Mouse (Mus musculus) embryonic facial prominence, embryonic 10.5 days (tissue): ENCODE data around the gene Psmd6. TPM values are rescaled to one million over a fixed set of nuclear protein-coding genes. Genes with fewer than 3 reads are reported as not detected.

Source experiments
- polyA plus RNA-seq: library from polyadenylated mRNA; unstranded; fragments of >200 nt; fragmentation: Nextera tagmentation; extraction: Ambion mirVana; gene quantifications from 2 replicates; pipeline ENCODE4 v1.2.1, GENCODE M21; 2016

The Psmd6 gene
- polyA plus RNA-seq, 1 experiment from 2014 or later: 285 TPM

Other genes starting within 250 kb of the Psmd6 start
- not detected in 2 replicates for gene Gm281, start 206.5 kb downstream of the Psmd6 start, polyA plus RNA-seq
- gene Atxn7, start 159.5 kb downstream of the Psmd6 start, polyA plus RNA-seq: 2.9 and 3.5 TPM in 2 replicates
- 231 and 236 TPM in 2 replicates for gene Thoc7, start 159.1 kb downstream of the Psmd6 start, polyA plus RNA-seq
- not detected in 2 replicates for gene Olfr720, start 65.9 kb upstream of the Psmd6 start, polyA plus RNA-seq
- not detected in 2 replicates for gene Olfr31, start 201.8 kb upstream of the Psmd6 start, polyA plus RNA-seq
- gene Il3ra, start 225.3 kb upstream of the Psmd6 start, polyA plus RNA-seq: 1.8 and 2.2 TPM in 2 replicates